Comparison of ENCODE assay signal across 8 mouse cellular contexts in genomic region chr16:91160679-91161078, GRCm38 (mm10).
DNase-seq lines count a peak whose midpoint lies in the region; ATAC-seq and TF ChIP-seq lines count a peak whose summit lies in the region.

No protein-coding gene starts in this region.

- WGBS in forebrain, postnatal 0 days: 21% methylated on average over 8 of the region's 8 CpGs
- 17% methylated on average over 8 of the region's 8 CpGs for WGBS in forebrain, embryonic 13.5 days
- WGBS in liver, embryonic 11.5 days: 16% methylated on average over 8 of the region's 8 CpGs
- 12% methylated on average over 8 of the region's 8 CpGs for WGBS in neural tube, embryonic 11.5 days

- no peaks in the 10 kb centered on the region for H3K36me3 ChIP-seq in forebrain, postnatal 0 days (ENCODE audit: insufficient read depth)
- no peaks in the 10 kb centered on the region for H3K36me3 ChIP-seq in forebrain, embryonic 13.5 days (ENCODE audit: poor library complexity, severe bottlenecking)
- H3K36me3 ChIP-seq in liver, embryonic 11.5 days (ENCODE audit: control insufficient read depth, insufficient read depth, low read length): no peaks in the 10 kb centered on the region
- no peaks in the 10 kb centered on the region for H3K36me3 ChIP-seq in neural tube, embryonic 11.5 days (ENCODE audit: control insufficient read depth, insufficient read depth, low read length)

- H3K27me3 ChIP-seq in forebrain, postnatal 0 days (ENCODE audit: insufficient read depth, low read length): peaks cover 9% of the 10 kb centered on the region; the same call in 1 of the 2 replicates
- H3K27me3 ChIP-seq in forebrain, embryonic 13.5 days: peaks cover 70% of the 10 kb centered on the region
- H3K27me3 ChIP-seq in liver, embryonic 11.5 days (replicated peaks; ENCODE audit: control insufficient read depth, insufficient read depth, low read length): no peaks in the 10 kb centered on the region
- peaks cover 48% of the 10 kb centered on the region for H3K27me3 ChIP-seq in neural tube, embryonic 11.5 days (ENCODE audit: control insufficient read depth, insufficient read depth, low read length)

- no peak overlapping the region for H3K27ac ChIP-seq in forebrain, postnatal 0 days (ENCODE audit: low read depth, low read length)
- no peak overlapping the region for H3K27ac ChIP-seq in forebrain, embryonic 13.5 days
- H3K27ac ChIP-seq in liver, embryonic 11.5 days (ENCODE audit: low read depth, low read length): no peak overlapping the region
- H3K27ac ChIP-seq in neural tube, embryonic 11.5 days (ENCODE audit: low read depth, low read length): no peak overlapping the region

- no peaks in the 10 kb centered on the region; the same call in 1 of the 2 replicates for H3K9me3 ChIP-seq in forebrain, postnatal 0 days (ENCODE audit: low read length)
- no peaks in the 10 kb centered on the region for H3K9me3 ChIP-seq in forebrain, embryonic 13.5 days (replicated peaks)
- no peaks in the 10 kb centered on the region for H3K9me3 ChIP-seq in liver, embryonic 11.5 days (ENCODE audit: control insufficient read depth, low read length)
- H3K9me3 ChIP-seq in neural tube, embryonic 11.5 days (ENCODE audit: control insufficient read depth, low read length): no peaks in the 10 kb centered on the region

- H3K4me2 ChIP-seq in forebrain, postnatal 0 days (ENCODE audit: low read depth): no peak overlapping the region
- no peak overlapping the region for H3K4me2 ChIP-seq in forebrain, embryonic 13.5 days
- no peak overlapping the region for H3K4me2 ChIP-seq in liver, embryonic 11.5 days
- no peak overlapping the region for H3K4me2 ChIP-seq in neural tube, embryonic 11.5 days (ENCODE audit: low read depth)

- peak; percentile 54 for TF ChIP-seq CTCF in forebrain, postnatal 0 days (IDR thresholded peaks at IDR 0.05; ENCODE audit: low read depth)

- no peaks in the 10 kb centered on the region for H3K4me1 ChIP-seq in forebrain, postnatal 0 days (ENCODE audit: insufficient read depth)
- H3K4me1 ChIP-seq in forebrain, embryonic 13.5 days: peaks cover 13% of the 10 kb centered on the region
- H3K4me1 ChIP-seq in liver, embryonic 11.5 days (replicated peaks; ENCODE audit: control insufficient read depth, insufficient read depth, low read length): no peaks in the 10 kb centered on the region
- no peaks in the 10 kb centered on the region for H3K4me1 ChIP-seq in neural tube, embryonic 11.5 days (ENCODE audit: control insufficient read depth, insufficient read depth, low read length)

- no peak for ATAC-seq in forebrain, postnatal 0 days
- no peak for ATAC-seq in forebrain, embryonic 13.5 days
- no peak for ATAC-seq in liver, embryonic 11.5 days (replicated peaks; ENCODE audit: low FRiP score)
- no peak for ATAC-seq in neural tube, embryonic 11.5 days (ENCODE audit: insufficient read depth, low FRiP score, low TSS enrichment)
- ATAC-seq in activated CD4-positive, CD25-positive, alpha-beta regulatory T cell, adult 4 months: no peak

- H3K4me3 ChIP-seq in forebrain, postnatal 0 days (ENCODE audit: low read depth, low read length): no peak overlapping the region
- H3K4me3 ChIP-seq in forebrain, embryonic 13.5 days: no peak overlapping the region
- H3K4me3 ChIP-seq in liver, embryonic 11.5 days (ENCODE audit: low read depth, low read length): no peak overlapping the region
- H3K4me3 ChIP-seq in neural tube, embryonic 11.5 days (ENCODE audit: low read depth, low read length): no peak overlapping the region

- H3K9ac ChIP-seq in forebrain, postnatal 0 days: no peak overlapping the region
- no peak overlapping the region for H3K9ac ChIP-seq in forebrain, embryonic 13.5 days
- H3K9ac ChIP-seq in liver, embryonic 11.5 days (ENCODE audit: low read depth, low read length): no peak overlapping the region
- no peak overlapping the region for H3K9ac ChIP-seq in neural tube, embryonic 11.5 days (ENCODE audit: low read length)

- DNase-seq in forebrain, postnatal 0 days: no peak
- DNase-seq in liver: peak; percentile 36
- no peak for DNase-seq in liver, embryonic 11.5 days (ENCODE audit: low spot score)
- DNase-seq in ES-CJ7 (ENCODE audit: low read depth, low spot score): peak; percentile 22
- DNase-seq in embryo, embryonic 11 days: peak; percentile 71
- DNase-seq in neural tube, embryonic 11.5 days (ENCODE audit: low spot score): peak; percentile 55

Comparison
In these comparisons a context has a peak if more than half of its experiments do, and no peak if none do; other contexts are left out.
1. DNase-seq: peak in liver (single experiment), ES-CJ7 (single experiment), embryo, embryonic 11 days (single experiment) and neural tube, embryonic 11.5 days (single experiment); none in forebrain, postnatal 0 days (single experiment) and liver, embryonic 11.5 days (single experiment).